Mouse (Mus musculus): ENCODE measurements around the gene Ubr2. TPM values are rescaled to one million over a fixed set of nuclear protein-coding genes. Genes with fewer than 3 reads are reported as not detected.
A peak's percentile ranks its signal among the peaks of the same experiment; 100 is the strongest.

Gene Ubr2
- polyA plus RNA-seq, 1 experiment from 2014 or later, result 16.1 TPM

DNA sequence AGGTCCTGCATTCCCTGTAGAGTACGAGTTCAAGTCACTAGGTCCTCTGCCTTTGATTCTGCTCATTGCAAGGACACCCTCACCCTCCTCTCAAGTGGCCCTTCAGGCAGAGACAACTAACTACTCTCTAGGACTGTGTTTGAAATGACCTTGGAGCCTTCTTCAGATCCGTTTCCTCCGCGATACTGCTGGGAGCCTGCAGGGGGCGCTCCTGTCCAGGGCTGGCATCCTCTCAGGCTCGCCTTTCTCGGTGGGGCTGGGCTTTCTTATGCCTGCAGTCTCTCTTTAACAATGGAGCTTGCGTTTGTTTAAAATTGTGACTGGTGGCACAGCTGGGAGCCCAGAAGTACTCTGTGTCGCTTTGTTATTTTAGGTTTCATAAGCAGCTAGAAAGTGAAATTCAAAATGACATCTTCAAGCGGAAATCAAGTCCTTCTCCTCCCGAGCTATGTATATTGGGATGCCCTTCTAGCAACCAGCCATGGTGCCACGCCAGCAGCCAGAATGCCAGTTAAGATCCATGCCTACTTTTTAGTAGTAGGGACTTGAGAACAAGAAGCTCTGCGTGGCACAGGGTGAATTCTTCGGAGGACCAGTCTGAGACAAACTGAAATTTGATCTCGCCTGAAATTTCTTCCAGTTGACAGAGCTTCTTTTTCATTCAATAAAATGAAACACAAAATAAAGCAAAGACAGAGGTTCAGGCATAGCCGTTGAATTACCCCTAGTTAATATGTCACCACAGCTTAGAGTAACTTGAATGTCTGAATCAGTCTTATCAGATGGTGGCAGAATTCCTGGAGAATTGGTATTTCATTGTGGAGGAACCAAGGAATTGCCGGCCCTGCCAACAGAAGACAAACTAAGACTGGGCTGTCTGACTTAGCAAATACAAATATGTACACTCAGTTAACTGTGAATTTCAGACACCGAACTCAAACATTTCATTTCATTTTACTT, 28.8 kb upstream of the Ubr2 start:
- H3K27ac ChIP-seq (replicated peaks; ENCODE audit: low read depth, low read length), result no peak overlapping the region
- 25% methylated on average over 18 of the region's 18 CpGs for WGBS

DNA sequence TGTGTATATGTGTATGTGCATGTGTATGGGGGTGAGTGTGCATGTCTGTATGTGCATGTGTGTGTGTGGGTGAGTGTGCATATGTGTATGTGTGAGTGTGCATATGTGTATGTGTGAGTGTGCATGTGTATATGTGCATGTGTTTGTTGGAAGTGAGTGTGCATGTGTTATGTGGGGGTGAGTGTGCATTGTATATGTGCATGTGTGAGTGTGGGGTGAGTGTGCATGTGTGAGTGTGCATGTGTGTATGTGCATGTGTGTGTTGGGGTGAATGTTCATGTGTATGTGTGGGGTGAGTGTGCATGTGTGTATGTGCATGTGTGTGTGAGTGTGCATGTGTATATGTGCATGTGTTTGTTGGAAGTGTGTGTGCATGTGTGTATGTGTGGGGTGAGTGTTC, 24.2 kb upstream of the Ubr2 start:
- 0 out of 2 replicates have a peak, but pooled peaks have one; percentile 29 for ATAC-seq (replicated peaks; ENCODE audit: insufficient number of reproducible peaks, low FRiP score, low TSS enrichment, low read depth)
- H3K36me3 ChIP-seq (replicated peaks; ENCODE audit: control insufficient read depth, insufficient read depth, low read depth, low read length), result no peaks in the 10 kb centered on the region
- no peak overlapping the region for H3K4me3 ChIP-seq (ENCODE audit: low read depth, low read length)
- no peak overlapping the region for H3K27ac ChIP-seq (replicated peaks; ENCODE audit: low read depth, low read length)
- H3K9me3 ChIP-seq (replicated peaks; ENCODE audit: control insufficient read depth, low read length), result no peaks in the 10 kb centered on the region
- no peak for DNase-seq (ENCODE audit: low spot score)
- no peak overlapping the region for H3K9ac ChIP-seq (replicated peaks; ENCODE audit: low read length)
- no peaks in the 10 kb centered on the region for H3K27me3 ChIP-seq (ENCODE audit: control insufficient read depth, insufficient read depth, low read length)
- no peak overlapping the region for H3K4me2 ChIP-seq (ENCODE audit: low read depth, low read length)
- H3K4me1 ChIP-seq (ENCODE audit: control insufficient read depth, insufficient read depth, low read length), result no peaks in the 10 kb centered on the region

More for the DNA sequence above, 28.8 kb upstream of the Ubr2 start:
- no peaks in the 10 kb centered on the region for H3K27me3 ChIP-seq (ENCODE audit: control insufficient read depth, insufficient read depth, low read length)
- no peaks in the 10 kb centered on the region for H3K4me1 ChIP-seq (ENCODE audit: control insufficient read depth, insufficient read depth, low read length)
- no peak overlapping the region for H3K4me3 ChIP-seq (ENCODE audit: low read depth, low read length)
- ATAC-seq (replicated peaks; ENCODE audit: insufficient number of reproducible peaks, low FRiP score, low TSS enrichment, low read depth) (peak; percentile 52; the same call in 1 of the 2 replicates), DNase-seq (ENCODE audit: low spot score) (peak; percentile 88)
- no peak overlapping the region for H3K9ac ChIP-seq (replicated peaks; ENCODE audit: low read length)
- no peaks in the 10 kb centered on the region for H3K36me3 ChIP-seq (replicated peaks; ENCODE audit: control insufficient read depth, insufficient read depth, low read depth, low read length)
- H3K4me2 ChIP-seq (ENCODE audit: low read depth, low read length), result peak overlapping the region; percentile 28; the same call in 1 of the 2 replicates
- no peaks in the 10 kb centered on the region for H3K9me3 ChIP-seq (replicated peaks; ENCODE audit: control insufficient read depth, low read length)

DNA sequence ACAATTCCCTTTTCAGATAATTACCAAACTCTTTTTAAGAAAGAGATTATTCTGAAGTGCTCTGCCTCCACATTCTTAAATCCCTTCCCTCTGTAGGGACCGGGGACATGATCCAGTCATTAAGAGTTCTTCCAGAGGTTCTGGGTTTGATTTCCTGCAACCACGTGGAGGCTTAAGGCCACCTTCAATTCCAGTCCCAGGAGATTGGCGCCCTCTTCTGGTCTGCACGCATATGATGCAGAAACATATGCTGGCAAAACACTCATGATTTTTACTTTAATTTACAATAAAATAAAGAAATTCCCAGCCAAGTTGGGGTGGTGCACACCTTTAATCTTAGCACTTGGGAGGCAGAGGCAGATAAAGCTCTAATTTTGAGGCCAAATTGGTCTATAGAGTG, 23.3 kb upstream of the Ubr2 start:
- no peak overlapping the region for H3K4me3 ChIP-seq (ENCODE audit: low read depth, low read length)
- H3K36me3 ChIP-seq (replicated peaks; ENCODE audit: control insufficient read depth, insufficient read depth, low read depth, low read length), result no peaks in the 10 kb centered on the region
- no peaks in the 10 kb centered on the region for H3K27me3 ChIP-seq (ENCODE audit: control insufficient read depth, insufficient read depth, low read length)
- H3K4me2 ChIP-seq (ENCODE audit: low read depth, low read length), result no peak overlapping the region
- DNase-seq (ENCODE audit: low spot score) (peak; percentile 73), ATAC-seq (replicated peaks; ENCODE audit: insufficient number of reproducible peaks, low FRiP score, low TSS enrichment, low read depth) (no peak)
- WGBS, result under 1% methylated on average over 4 of the region's 4 CpGs
- H3K27ac ChIP-seq (replicated peaks; ENCODE audit: low read depth, low read length), result no peak overlapping the region
- no peak overlapping the region for H3K9ac ChIP-seq (replicated peaks; ENCODE audit: low read length)
- H3K9me3 ChIP-seq (replicated peaks; ENCODE audit: control insufficient read depth, low read length), result no peaks in the 10 kb centered on the region
- no peaks in the 10 kb centered on the region for H3K4me1 ChIP-seq (ENCODE audit: control insufficient read depth, insufficient read depth, low read length)

DNA sequence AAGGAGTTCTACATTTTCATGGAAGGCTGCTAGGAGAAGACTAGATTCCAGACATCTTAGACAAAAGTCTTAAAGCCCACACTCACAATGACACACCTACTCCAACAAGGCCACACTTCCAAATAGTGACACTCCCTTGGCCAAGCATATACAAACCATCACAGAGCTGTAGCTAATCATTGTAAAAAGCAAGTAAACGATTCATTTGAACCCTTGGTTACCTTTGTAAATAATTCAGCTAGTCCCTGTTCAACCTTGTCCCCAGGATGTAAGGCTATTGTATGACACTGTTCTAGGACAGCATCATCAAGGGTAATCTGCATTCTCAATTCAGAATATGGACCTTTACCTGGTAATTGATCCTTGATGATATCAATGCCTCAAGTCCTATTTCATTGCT, 14.4 kb upstream of the Ubr2 start:
- no peak overlapping the region for H3K4me2 ChIP-seq (ENCODE audit: low read depth, low read length)
- no peaks in the 10 kb centered on the region for H3K9me3 ChIP-seq (replicated peaks; ENCODE audit: control insufficient read depth, low read length)
- no peak overlapping the region for H3K27ac ChIP-seq (replicated peaks; ENCODE audit: low read depth, low read length)
- H3K36me3 ChIP-seq (replicated peaks; ENCODE audit: control insufficient read depth, insufficient read depth, low read depth, low read length), result no peaks in the 10 kb centered on the region
- WGBS, result 94% methylated on average over 1 of the region's 1 CpGs
- no peak for ATAC-seq (replicated peaks; ENCODE audit: insufficient number of reproducible peaks, low FRiP score, low TSS enrichment, low read depth)
- H3K4me1 ChIP-seq (ENCODE audit: control insufficient read depth, insufficient read depth, low read length), result no peaks in the 10 kb centered on the region
- DNase-seq (ENCODE audit: low spot score), result no peak
- no peak overlapping the region for H3K4me3 ChIP-seq (ENCODE audit: low read depth, low read length)
- no peaks in the 10 kb centered on the region for H3K27me3 ChIP-seq (ENCODE audit: control insufficient read depth, insufficient read depth, low read length)
- H3K9ac ChIP-seq (replicated peaks; ENCODE audit: low read length), result no peak overlapping the region

DNA sequence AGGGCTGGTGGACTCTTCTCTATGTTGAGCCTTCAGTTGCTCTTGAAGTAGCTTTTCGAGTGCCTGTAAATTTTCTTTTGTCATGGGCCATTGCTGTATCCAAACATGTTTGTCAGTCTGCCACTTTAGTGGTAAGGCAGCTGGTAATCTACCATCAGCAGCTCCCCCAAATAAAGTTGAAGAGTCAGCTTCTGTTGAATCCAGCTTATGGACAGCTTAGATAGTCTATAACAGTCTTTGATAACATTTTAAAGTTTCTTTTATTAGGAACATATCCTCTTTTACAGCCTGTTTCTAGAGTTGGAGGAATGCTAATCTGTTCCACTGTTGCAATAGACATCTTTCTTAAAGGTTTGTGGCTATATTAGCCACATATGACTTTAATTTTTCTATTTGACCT, 13.0 kb upstream of the Ubr2 start:
- no peaks in the 10 kb centered on the region for H3K36me3 ChIP-seq (replicated peaks; ENCODE audit: control insufficient read depth, insufficient read depth, low read depth, low read length)
- 69% methylated on average over 1 of the region's 1 CpGs for WGBS
- H3K4me1 ChIP-seq (ENCODE audit: control insufficient read depth, insufficient read depth, low read length), result no peaks in the 10 kb centered on the region
- no peak overlapping the region for H3K27ac ChIP-seq (replicated peaks; ENCODE audit: low read depth, low read length)
- no peak for DNase-seq (ENCODE audit: low spot score)
- H3K4me2 ChIP-seq (ENCODE audit: low read depth, low read length), result no peak overlapping the region
- no peaks in the 10 kb centered on the region for H3K9me3 ChIP-seq (replicated peaks; ENCODE audit: control insufficient read depth, low read length)
- no peak overlapping the region for H3K9ac ChIP-seq (replicated peaks; ENCODE audit: low read length)
- no peak overlapping the region for H3K4me3 ChIP-seq (ENCODE audit: low read depth, low read length)
- H3K27me3 ChIP-seq (ENCODE audit: control insufficient read depth, insufficient read depth, low read length), result no peaks in the 10 kb centered on the region
- no peak for ATAC-seq (replicated peaks; ENCODE audit: insufficient number of reproducible peaks, low FRiP score, low TSS enrichment, low read depth)

DNA sequence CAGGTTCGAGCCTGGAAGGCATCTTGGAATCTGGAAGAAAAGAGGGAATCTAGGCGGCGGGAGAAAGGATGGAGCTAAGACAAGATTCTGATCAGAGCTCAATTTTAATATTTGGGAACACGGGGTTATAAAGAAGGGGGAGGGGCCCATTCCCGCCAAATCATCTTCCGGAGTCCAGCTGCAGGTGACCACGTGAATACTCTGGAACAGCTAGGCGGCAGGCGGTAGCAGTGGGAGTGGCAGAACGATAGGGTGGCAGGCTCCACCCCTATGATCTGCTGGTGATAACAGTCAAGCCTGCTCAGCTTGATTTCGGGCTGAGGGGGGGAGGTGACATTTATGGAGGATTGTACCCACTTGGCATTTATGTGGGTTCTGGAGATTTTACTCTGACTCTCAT, 2.5 kb upstream of the Ubr2 start:
- WGBS, result 50% methylated on average over 11 of the region's 11 CpGs
- no peak overlapping the region for H3K27ac ChIP-seq (replicated peaks; ENCODE audit: low read depth, low read length)
- no peak overlapping the region for H3K4me2 ChIP-seq (ENCODE audit: low read depth, low read length)
- DNase-seq (ENCODE audit: low spot score), result no peak
- no peaks in the 10 kb centered on the region for H3K36me3 ChIP-seq (replicated peaks; ENCODE audit: control insufficient read depth, insufficient read depth, low read depth, low read length)
- no peaks in the 10 kb centered on the region for H3K9me3 ChIP-seq (replicated peaks; ENCODE audit: control insufficient read depth, low read length)
- H3K27me3 ChIP-seq (ENCODE audit: control insufficient read depth, insufficient read depth, low read length), result no peaks in the 10 kb centered on the region
- H3K4me1 ChIP-seq (ENCODE audit: control insufficient read depth, insufficient read depth, low read length), result no peaks in the 10 kb centered on the region
- no peak for ATAC-seq (replicated peaks; ENCODE audit: insufficient number of reproducible peaks, low FRiP score, low TSS enrichment, low read depth)
- no peak overlapping the region for H3K4me3 ChIP-seq (ENCODE audit: low read depth, low read length)
- H3K9ac ChIP-seq (replicated peaks; ENCODE audit: low read length), result no peak overlapping the region

DNA sequence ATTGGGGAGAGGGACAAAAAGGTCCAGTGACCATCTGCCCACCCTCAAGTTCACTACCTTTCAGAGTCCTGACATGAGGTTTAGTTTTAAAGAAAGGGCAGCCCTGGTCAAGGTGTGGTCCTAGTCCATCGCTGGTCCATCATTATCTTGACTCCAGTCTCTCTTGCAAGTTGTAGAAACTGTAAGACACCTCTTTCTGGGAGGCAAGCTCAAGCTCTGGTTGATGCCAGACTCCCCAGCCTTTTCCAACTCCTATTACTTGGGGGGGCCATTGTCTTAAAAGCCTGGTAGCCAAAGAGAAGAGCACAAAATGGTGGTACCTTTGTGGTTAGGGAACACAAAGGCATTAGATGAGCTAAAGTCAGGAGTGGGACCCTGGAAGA, 1.3 kb upstream of the Ubr2 start:
- Histone ChIP-seq H3K27me3 (ENCODE audit: control insufficient read depth, insufficient read depth, low read length) (no peaks in the 10 kb centered on the region), H3K4me2 (ENCODE audit: low read depth, low read length) (no peak overlapping the region), H3K4me1 (ENCODE audit: control insufficient read depth, insufficient read depth, low read length) (no peaks in the 10 kb centered on the region), H3K9ac (replicated peaks; ENCODE audit: low read length) (no peak overlapping the region), H3K4me3 (ENCODE audit: low read depth, low read length) (no peak overlapping the region), H3K36me3 (replicated peaks; ENCODE audit: control insufficient read depth, insufficient read depth, low read depth, low read length) (no peaks in the 10 kb centered on the region), H3K9me3 (replicated peaks; ENCODE audit: control insufficient read depth, low read length) (no peaks in the 10 kb centered on the region), H3K27ac (replicated peaks; ENCODE audit: low read depth, low read length) (no peak overlapping the region)
- DNase-seq (ENCODE audit: low spot score), result no peak
- 94% methylated on average over 1 of the region's 1 CpGs for WGBS
- ATAC-seq (replicated peaks; ENCODE audit: insufficient number of reproducible peaks, low FRiP score, low TSS enrichment, low read depth), result no peak
